Mouse (Mus musculus): ENCODE measurements around the gene Acly.
"Not testable (repeated sequence)": the region's sequence is repeated elsewhere in the genome, so short reads cannot be mapped to it uniquely, and the experiment has no call there.

Acly gene

GRCm38 (mm10) chr11:100545746-100546085 lies 17.9 kb upstream of the Acly start:
- DNase-seq (ENCODE audit: low read depth, low spot score), result no peak

GRCm38 (mm10) chr11:100544832-100545745 lies 17.3 kb upstream of the Acly start, which contains the start of gene Ttc25:
Gene Ttc25, plus strand, starts transcription at chr11:100545607.
- peak; percentile 83 for DNase-seq (ENCODE audit: low read depth, low spot score)

- DNase-seq (ENCODE audit: low read depth, low spot score), result no peak
These were observed 13.8 kb upstream of the Acly start for GRCm38 (mm10) chr11:100541577-100541976.

GRCm38 (mm10) chr11:100540966-100541365 lies 13.2 kb upstream of the Acly start:
- DNase-seq (ENCODE audit: low read depth, low spot score), result no peak

GRCm38 (mm10) chr11:100536466-100536865 lies 8.7 kb upstream of the Acly start:
- DNase-seq (ENCODE audit: low read depth, low spot score), result no peak

- no peak for DNase-seq (ENCODE audit: low read depth, low spot score)
These were observed 8.2 kb upstream of the Acly start for GRCm38 (mm10) chr11:100535996-100536395.

GRCm38 (mm10) chr11:100534821-100535220 lies 7.0 kb upstream of the Acly start:
- DNase-seq (ENCODE audit: low read depth, low spot score), result not testable (repeated sequence)

- DNase-seq (ENCODE audit: low read depth, low spot score), result not testable (repeated sequence)
These were observed 6.6 kb upstream of the Acly start for GRCm38 (mm10) chr11:100534411-100534810.

GRCm38 (mm10) chr11:100533871-100534270 lies 6.1 kb upstream of the Acly start:
- DNase-seq (ENCODE audit: low read depth, low spot score), result no peak

GRCm38 (mm10) chr11:100528375-100529165 lies 770 bp upstream of the Acly start:
- DNase-seq (ENCODE audit: low read depth, low spot score), result no peak

GRCm38 (mm10) chr11:100527066-100527457 lies 738 bp downstream of the Acly start:
- DNase-seq (ENCODE audit: low read depth, low spot score), result peak; percentile 35

GRCm38 (mm10) chr11:100526052-100526816 lies 1.6 kb downstream of the Acly start:
- no peak for DNase-seq (ENCODE audit: low read depth, low spot score)

- DNase-seq (ENCODE audit: low read depth, low spot score), result no peak
These were observed 2.7 kb downstream of the Acly start for GRCm38 (mm10) chr11:100524987-100525630.

- no peak for DNase-seq (ENCODE audit: low read depth, low spot score)
These were observed 3.4 kb downstream of the Acly start for GRCm38 (mm10) chr11:100524358-100524757.

GRCm38 (mm10) chr11:100520838-100521237 lies 7.0 kb downstream of the Acly start:
- no peak for DNase-seq (ENCODE audit: low read depth, low spot score)

GRCm38 (mm10) chr11:100519188-100519587 lies 8.6 kb downstream of the Acly start:
- DNase-seq (ENCODE audit: low read depth, low spot score), result no peak

- DNase-seq (ENCODE audit: low read depth, low spot score), result no peak
These were observed 9.6 kb downstream of the Acly start for GRCm38 (mm10) chr11:100518188-100518591.

- DNase-seq (ENCODE audit: low read depth, low spot score), result no peak
These were observed 11.5 kb downstream of the Acly start for GRCm38 (mm10) chr11:100516291-100516690.

- DNase-seq (ENCODE audit: low read depth, low spot score), result no peak
These were observed 12.0 kb downstream of the Acly start for GRCm38 (mm10) chr11:100515789-100516188.

- DNase-seq (ENCODE audit: low read depth, low spot score), result no peak
These were observed 12.7 kb downstream of the Acly start for GRCm38 (mm10) chr11:100515061-100515460.

GRCm38 (mm10) chr11:100513716-100514115 lies 14.1 kb downstream of the Acly start:
- DNase-seq (ENCODE audit: low read depth, low spot score), result no peak

Data from telencephalon, adult 2 months (tissue).